Mouse (Mus musculus) megakaryocyte-erythroid progenitor cell, adult 5-6 weeks (primary cell): Measurements from ENCODE around the gene Gpcpd1. TPM values are rescaled to one million over a fixed set of nuclear protein-coding genes. Genes with fewer than 3 reads are reported as not detected.

Experiments used
- ATAC-seq: replicated peaks from 2 replicates; pipeline ENCODE4 v1.8.0; 2016; ENCODE audit warnings: mild to moderate bottlenecking, inconsistent platforms; ENCODE audit not compliant: severe bottlenecking, poor library complexity, low FRiP score, low TSS enrichment
- total RNA-seq, 2 experiments: library from RNA; stranded (forward) in 1 of 2; stranded (reverse) in 1 of 2; fragments of 200-1000, 215-1000 nt in 1 of 2; fragments of >200 nt in 1 of 2; fragmentation: Nextera tagmentation in 1 of 2; gene quantifications; 2 replicates each; pipeline ENCODE4 v1.2.3; 2014 to 2017

The Gpcpd1 gene
- total RNA-seq, 2 experiments from 2014 or later: 15.5 to 18.6 TPM

GRCm38 (mm10) chr2:132526894-132527532 is 60.5 kb downstream of the Gpcpd1 start:
- no peak for ATAC-seq

GRCm38 (mm10) chr2:132526110-132526509 is 61.4 kb downstream of the Gpcpd1 start:
- no peak for ATAC-seq

GRCm38 (mm10) chr2:132518021-132518901 is 69.3 kb downstream of the Gpcpd1 start:
- ATAC-seq: 0 out of 2 replicates have a peak, but pooled peaks have one; percentile 28

GRCm38 (mm10) chr2:132517194-132517836 is 70.2 kb downstream of the Gpcpd1 start:
- ATAC-seq: no peak

GRCm38 (mm10) chr2:132516130-132517030 is 71.1 kb downstream of the Gpcpd1 start:
- 0 out of 2 replicates have a peak, but pooled peaks have one; percentile 42 for ATAC-seq

- ATAC-seq: no peak
These were observed 71.9 kb downstream of the Gpcpd1 start for GRCm38 (mm10) chr2:132515607-132516006.

GRCm38 (mm10) chr2:132515076-132515475 is 72.5 kb downstream of the Gpcpd1 start:
- no peak for ATAC-seq

- ATAC-seq: no peak
These were observed 73.2 kb downstream of the Gpcpd1 start for GRCm38 (mm10) chr2:132514353-132514752.

GRCm38 (mm10) chr2:132513371-132514181 is 74.0 kb downstream of the Gpcpd1 start:
- no peak for ATAC-seq

- ATAC-seq: no peak
These were observed 74.6 kb downstream of the Gpcpd1 start for GRCm38 (mm10) chr2:132512977-132513351.

- ATAC-seq: peak; percentile 80
These were observed 75.2 kb downstream of the Gpcpd1 start for GRCm38 (mm10) chr2:132512051-132512976.

- ATAC-seq: no peak
These were observed 76.3 kb downstream of the Gpcpd1 start for GRCm38 (mm10) chr2:132511011-132511818.

GRCm38 (mm10) chr2:132509714-132510113 is 77.8 kb downstream of the Gpcpd1 start:
- no peak for ATAC-seq

GRCm38 (mm10) chr2:132509261-132509660 is 78.3 kb downstream of the Gpcpd1 start:
- no peak for ATAC-seq

GRCm38 (mm10) chr2:132507521-132507920 is 80.0 kb downstream of the Gpcpd1 start:
- no peak for ATAC-seq

- ATAC-seq: no peak
These were observed 80.4 kb downstream of the Gpcpd1 start for GRCm38 (mm10) chr2:132507091-132507490.

- ATAC-seq: no peak
These were observed 81.7 kb downstream of the Gpcpd1 start for GRCm38 (mm10) chr2:132505828-132506227.
